Mouse (Mus musculus) midbrain, embryonic 12.5 days (tissue): Measurements from ENCODE around the gene Scgb2b3. TPM values are rescaled to one million over a fixed set of nuclear protein-coding genes. Genes with fewer than 3 reads are reported as not detected.

Experiments used
- ATAC-seq: fragments of 200-750 bp; cut with Nextera tagmentation; 2 replicates; pipeline ENCODE4 v1.8.0; 2017; ENCODE audit warnings: low read depth, moderate TSS enrichment, moderate library complexity; ENCODE audit not compliant: low FRiP score
- H3K27ac ChIP-seq: fragments of 300-500 bp; sonication (generic); replicated peaks from 2 replicates; pipeline ENCODE4 v1.5.1; 2016; ENCODE audit warnings: mild to moderate bottlenecking
- H3K27me3 ChIP-seq: fragments of 300-500 bp; sonication (generic); 2 replicates; pipeline ENCODE4 v1.6.1; 2016; ENCODE audit warnings: mild to moderate bottlenecking
- H3K36me3 ChIP-seq: fragments of 300-500 bp; sonication (generic); 2 replicates; pipeline ENCODE4 v1.6.1; 2016
- H3K4me1 ChIP-seq: fragments of 300-500 bp; sonication (generic); 2 replicates; pipeline ENCODE4 v1.6.1; 2016
- H3K4me2 ChIP-seq: fragments of 300-500 bp; sonication (generic); replicated peaks from 2 replicates; pipeline ENCODE4 v1.6.1; 2016; ENCODE audit warnings: mild to moderate bottlenecking, moderate library complexity
- H3K4me3 ChIP-seq: fragments of 300-500 bp; sonication (generic); 2 replicates; pipeline ENCODE4 v1.5.1; 2016; ENCODE audit warnings: mild to moderate bottlenecking
- H3K9ac ChIP-seq: fragments of 300-500 bp; sonication (generic); replicated peaks from 2 replicates; pipeline ENCODE4 v1.6.1; 2016; ENCODE audit warnings: mild to moderate bottlenecking, moderate library complexity
- H3K9me3 ChIP-seq: fragments of 300-500 bp; sonication (generic); 2 replicates; pipeline ENCODE4 v1.6.1; 2016; ENCODE audit warnings: mild to moderate bottlenecking
- WGBS: fragments of 180-500 bp; shearing (Covaris S2); methylation state at CpG from one replicate; pipeline ENCODE4 v1.1.7; 2016; 5-methylcytosine and 5-hydroxymethylcytosine counted together
- polyA plus RNA-seq: library from polyadenylated mRNA; unstranded; fragments of >200 nt; fragmentation: Nextera tagmentation; extraction: Ambion mirVana; gene quantifications from 2 replicates; pipeline ENCODE4 v1.2.1, GENCODE M21; 2016

The Scgb2b3 gene
- polyA plus RNA-seq: not detected in 2 replicates

GRCm38 (mm10) chr7:31362022-31362560 is at the start of gene Scgb2b3:
Gene Scgb2b3 (minus strand): TSS chr7:31362072.
- H3K27me3 ChIP-seq: no peaks in the 10 kb centered on the region
- no peaks in the 10 kb centered on the region for H3K4me1 ChIP-seq
- peaks cover 67% of the 10 kb centered on the region for H3K9me3 ChIP-seq
- WGBS: 75% methylated on average over 4 of the region's 4 CpGs
- no peaks in the 10 kb centered on the region for H3K36me3 ChIP-seq
- H3K9ac ChIP-seq: no peak within 1 kb of the TSS
- H3K4me3 ChIP-seq: no peak within 1 kb of the TSS
- H3K4me2 ChIP-seq: no peak within 1 kb of the TSS
- ATAC-seq: no peak
- no peak within 1 kb of the TSS for H3K27ac ChIP-seq

GRCm38 (mm10) chr7:31375292-31375691 is 13.4 kb upstream of the Scgb2b3 start, which contains the start of gene Scgb1b3:
Gene Scgb1b3 (plus strand): TSS chr7:31375592.
- WGBS: 80% methylated on average over 3 of the region's 3 CpGs
- H3K9ac ChIP-seq: no peak within 1 kb of the TSS
- no peaks in the 10 kb centered on the region for H3K4me1 ChIP-seq
- no peak within 1 kb of the TSS for H3K4me2 ChIP-seq
- no peaks in the 10 kb centered on the region for H3K36me3 ChIP-seq
- no peak within 1 kb of the TSS for H3K4me3 ChIP-seq
- no peak for ATAC-seq
- H3K27ac ChIP-seq: no peak within 1 kb of the TSS
- no peaks in the 10 kb centered on the region for H3K27me3 ChIP-seq
- H3K9me3 ChIP-seq: peaks cover 57% of the 10 kb centered on the region

Other genes with a start within 250 kb of the Scgb2b3 start
- 0.41 and 0.63 TPM in 2 replicates for gene Hpn, start 246.8 kb downstream of the Scgb2b3 start, polyA plus RNA-seq
- gene Scn1b, start 235.1 kb downstream of the Scgb2b3 start, polyA plus RNA-seq: 1.7 and 1.8 TPM in 2 replicates
- gene Gramd1a, start 206.2 kb downstream of the Scgb2b3 start, polyA plus RNA-seq: 186 and 194 TPM in 2 replicates
- not detected in 2 replicates for gene Scgb2b2, start 71.6 kb downstream of the Scgb2b3 start, polyA plus RNA-seq
- not detected in 2 replicates for gene Scgb1b2, start 70.3 kb downstream of the Scgb2b3 start, polyA plus RNA-seq
- gene Scgb1b3, start 13.5 kb upstream of the Scgb2b3 start, polyA plus RNA-seq: not detected in 2 replicates